Mouse (Mus musculus): ENCODE results near the gene Prim2.

GRCm38 (mm10) chr1:33564032-33564431 is 105.6 kb downstream of the Prim2 start:
- TF ChIP-seq EP300 (IDR thresholded peaks at IDR 0.05; ENCODE audit: insufficient read depth, low read depth, low read length), result no peak
- TF ChIP-seq CTCF (IDR thresholded peaks at IDR 0.05; ENCODE audit: low read depth, low read length), result no peak

All from ES-Bruce4 (cell line).